Mouse (Mus musculus): Measurements from ENCODE around the gene Atl2.

Atl2 gene

DNA sequence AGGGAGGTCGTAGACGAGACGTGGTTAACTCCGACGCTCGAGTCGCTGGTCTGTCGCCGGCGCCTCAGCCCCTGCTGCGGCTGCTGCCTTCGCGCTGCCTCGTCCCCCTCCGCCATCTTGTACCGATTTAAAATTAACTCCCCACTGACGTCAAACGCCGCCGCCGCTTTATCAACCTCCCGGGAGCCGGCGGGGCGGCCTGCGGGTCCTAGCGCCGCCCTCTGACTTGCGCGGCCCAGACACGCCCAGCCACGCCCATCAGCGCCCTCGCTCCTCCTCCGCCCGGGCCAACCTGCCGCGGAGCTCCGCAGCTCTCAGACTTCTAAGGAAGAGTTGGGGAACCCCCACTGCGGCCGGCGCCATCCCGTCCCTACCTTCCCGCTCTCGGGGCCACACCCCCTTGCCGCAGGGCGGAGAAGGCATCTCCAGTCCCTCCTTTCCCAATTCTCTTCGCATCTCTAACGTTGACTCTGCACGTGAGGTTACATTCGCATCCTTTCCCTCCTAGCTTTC, at the start of gene Atl2:
Atl2 (minus strand) TSS at position 213 of the 513 bp plus-strand sequence.
- DNase-seq, result peak; percentile 92 to 93

DNA sequence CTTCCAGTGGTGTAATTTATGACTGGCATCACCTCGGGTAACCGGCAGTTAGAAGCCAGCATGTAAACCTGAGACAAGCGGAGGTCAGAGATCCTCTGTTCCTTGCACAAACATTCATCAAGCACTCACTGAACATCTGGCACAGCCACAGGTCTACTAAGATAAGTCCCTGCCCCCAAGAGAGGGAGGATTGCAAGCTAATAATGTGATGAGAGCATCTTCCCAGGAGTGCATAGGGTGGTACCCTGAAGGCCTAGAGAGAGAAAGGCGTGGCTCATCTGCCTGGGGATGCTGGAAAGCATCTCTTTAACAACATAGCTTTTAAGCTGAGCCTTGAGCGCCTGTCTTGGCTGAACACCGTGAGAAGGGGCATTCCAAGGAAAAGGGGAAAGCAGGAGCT, 48.9 kb upstream of the Atl2 start:
- DNase-seq, result no peak

DNA sequence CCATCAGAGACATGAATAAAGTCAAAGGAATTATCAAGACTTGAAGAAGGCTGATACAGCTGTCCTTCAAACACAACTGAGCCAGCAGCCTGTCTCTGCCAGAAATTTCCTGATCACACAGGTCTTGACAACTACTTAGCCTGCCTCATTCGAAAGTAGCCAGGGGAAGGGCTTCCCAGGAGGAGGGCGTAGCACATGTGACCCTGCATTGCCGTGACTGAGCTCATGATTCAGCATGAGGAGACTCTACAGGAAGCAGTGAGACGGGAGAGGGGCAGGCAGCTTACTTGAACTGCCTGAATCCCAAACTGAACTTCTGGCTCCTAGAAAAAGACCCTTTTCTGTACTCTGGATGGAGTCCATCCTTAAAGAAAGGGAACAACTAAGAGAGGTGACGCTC, 46.5 kb upstream of the Atl2 start:
- DNase-seq, result no peak

DNA sequence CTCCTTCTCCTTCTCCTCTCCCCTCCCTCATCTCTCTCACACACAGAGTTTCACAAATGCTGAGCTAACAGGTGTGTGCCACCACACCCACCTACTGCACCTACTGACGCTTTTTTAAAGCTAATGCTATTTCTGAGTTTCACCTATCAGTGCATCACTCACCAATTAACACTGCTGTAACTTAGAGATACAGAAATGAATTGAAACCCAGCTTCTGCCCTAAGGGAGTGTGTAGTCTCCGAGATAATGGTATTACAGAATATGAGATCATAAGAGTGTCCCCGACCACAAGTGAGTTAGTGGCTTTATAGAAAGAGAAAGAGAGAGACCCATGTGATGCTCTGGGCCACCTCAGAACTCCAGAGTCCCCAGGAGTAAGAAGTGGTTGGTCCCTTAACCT, 43.2 kb upstream of the Atl2 start:
- DNase-seq, result no peak

DNA sequence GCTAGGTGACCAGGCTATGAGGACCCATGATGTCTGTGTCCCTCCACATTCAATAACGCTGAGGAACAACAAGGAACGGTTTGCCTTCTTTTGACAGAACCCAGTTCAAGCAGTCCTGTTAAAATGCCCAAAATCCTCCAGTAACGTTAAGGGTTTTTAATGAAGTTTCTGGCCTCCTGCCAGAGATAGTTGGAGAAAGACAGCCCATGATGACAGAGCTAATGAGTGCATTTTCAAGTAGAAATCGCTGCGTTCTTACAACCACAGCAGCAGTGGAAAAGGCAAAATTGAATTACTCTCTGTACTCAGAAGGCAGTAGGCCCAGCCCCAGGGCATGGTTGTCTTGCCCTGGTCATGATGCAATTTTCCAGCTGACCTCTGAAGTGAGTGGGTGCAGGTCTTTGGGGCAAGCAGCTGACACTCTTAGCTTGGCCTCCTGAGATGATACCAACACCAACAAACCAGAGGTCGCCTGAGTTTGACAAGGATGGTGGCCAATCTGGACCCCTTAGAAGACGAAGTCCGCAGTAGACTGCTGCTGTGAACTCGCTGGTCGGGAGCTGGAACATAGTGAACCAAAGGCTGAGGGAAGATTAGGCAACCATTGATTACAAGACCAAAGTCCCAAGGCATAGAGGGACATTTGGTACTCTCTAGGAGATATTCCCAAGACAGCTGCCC, 42.1 kb upstream of the Atl2 start:
- DNase-seq, result no peak

DNA sequence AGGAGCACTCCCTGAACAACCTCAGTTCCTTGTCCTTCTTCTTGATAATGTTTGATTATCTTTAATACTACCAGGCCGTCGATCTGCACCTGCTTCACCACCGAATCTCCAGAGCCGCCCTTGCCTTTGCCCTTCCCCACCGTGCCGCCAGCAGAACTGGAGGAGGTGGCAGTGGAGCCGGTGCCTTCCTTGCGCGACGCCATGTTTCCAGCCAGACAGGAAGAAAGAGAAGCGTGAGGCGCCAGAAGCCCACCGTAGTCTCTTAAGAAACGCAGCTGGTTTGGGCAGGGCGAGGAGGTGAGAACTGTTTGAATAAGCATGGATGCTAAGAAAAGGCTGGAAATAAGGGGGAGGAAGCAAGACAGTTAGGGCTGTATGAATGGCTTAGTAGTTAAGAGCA, 38.4 kb upstream of the Atl2 start:
- DNase-seq, result no peak

DNA sequence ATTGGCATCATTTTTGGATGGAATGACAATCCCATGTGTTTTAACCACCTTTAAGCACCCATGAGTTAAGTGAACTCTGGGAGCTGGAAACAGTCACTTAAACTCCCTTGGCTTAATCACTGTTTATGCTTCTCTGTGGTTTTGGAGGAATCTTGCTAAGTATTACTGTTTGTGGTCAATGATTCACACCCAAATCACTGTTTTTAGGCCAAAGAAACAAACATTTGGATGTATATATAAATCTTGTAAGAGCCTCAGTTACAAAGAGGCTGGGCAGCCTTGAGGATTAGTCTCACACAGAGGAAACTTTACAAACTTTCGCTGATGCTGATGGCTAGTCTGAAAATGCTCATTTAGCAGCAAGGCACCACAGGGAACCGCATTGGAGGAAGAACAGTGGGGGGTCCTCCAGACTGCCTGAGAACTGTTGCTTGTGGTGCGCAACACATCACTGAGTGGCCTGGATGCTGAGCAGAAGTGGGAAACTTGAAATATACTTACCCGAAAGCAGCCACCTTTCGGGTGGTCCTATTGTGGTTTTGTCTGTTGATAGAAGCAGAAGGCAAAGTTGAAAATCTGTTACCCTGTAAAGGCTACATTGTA, 36.9 kb upstream of the Atl2 start:
- DNase-seq, result no peak

DNA sequence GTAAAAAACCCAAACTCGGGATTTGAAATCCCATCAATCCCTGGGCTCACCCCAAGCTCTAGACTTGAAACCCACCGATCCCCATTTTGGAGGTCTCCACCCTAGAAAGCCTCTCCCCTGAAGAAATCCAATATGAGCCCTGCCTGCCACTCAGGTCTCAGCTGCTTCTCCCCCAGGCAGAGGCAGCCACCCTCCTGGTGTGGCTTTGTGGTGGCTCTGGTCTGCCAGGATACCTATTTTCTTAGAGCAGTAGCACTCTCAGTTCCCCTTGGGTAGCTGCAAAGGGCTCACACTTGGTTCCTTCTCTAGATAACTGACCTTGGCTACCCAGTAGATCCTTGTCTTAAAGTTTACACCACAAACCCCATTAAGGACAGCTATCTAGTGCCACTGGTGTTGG, 31.2 kb upstream of the Atl2 start:
- no peak for DNase-seq

DNA sequence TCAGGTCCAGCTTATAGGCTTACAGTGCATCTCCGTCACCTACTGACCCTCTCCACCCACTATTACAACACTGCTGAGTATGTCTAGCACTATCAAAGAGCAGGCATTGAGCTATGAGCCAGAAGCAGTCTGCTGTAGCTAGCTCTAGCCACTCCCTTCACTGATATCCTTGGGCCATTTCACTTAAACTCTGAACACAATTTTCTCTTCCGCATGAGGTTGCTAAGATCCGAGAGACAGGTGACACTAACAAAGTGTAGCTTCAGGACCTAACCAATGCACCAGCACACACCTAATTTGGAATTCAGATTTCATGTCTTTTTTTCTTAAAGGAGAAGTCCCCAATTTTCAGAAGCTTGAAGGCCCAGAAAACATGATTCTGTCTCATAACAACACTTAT, 30.6 kb upstream of the Atl2 start:
- no peak for DNase-seq

DNA sequence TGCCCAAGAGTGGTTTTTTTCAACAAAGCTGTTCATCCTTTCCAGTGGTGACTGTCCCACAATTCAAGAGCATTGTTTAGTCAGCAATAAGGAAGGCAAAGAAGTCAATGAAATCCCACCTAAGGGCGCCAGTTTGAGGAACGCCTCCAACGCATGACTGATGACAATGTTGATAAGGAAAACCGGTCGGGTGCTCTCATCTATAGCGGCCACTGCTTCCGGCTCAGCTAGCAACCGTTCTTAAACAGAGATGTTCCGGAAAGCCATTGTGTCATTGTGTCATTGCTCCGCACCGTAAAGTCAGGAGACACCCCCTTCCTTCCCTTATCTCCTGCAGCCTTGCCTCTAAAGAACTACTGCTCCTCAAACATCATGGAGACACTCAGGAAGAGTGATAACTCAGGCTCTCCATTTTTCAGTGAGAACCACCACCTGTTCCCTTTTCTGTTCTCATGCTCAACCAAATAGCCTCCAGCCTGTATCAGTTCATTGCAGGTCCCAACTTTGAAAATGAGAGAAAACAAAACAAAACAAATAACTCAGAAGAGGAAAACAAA, 30.0 kb upstream of the Atl2 start:
- no peak for DNase-seq

DNA sequence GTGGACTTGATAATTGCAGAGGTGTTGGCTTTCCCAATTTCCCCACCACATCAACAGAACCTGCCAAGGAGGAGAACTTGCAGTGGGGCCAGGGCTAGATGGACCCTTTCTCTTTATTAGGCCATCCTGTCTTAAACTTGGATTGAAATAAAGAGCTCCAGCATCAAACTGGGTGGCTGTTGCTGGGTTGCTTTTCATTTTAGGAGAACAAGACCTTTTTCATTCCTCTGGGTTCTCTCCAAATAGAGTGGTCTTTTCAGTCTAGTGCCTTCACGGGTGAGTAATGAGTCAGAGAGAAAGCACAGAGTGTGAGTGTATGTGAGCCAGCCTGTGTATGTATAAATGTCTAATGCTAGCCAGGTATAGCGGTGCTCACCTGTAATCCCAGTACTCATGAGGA, 24.4 kb upstream of the Atl2 start:
- no peak for DNase-seq

DNA sequence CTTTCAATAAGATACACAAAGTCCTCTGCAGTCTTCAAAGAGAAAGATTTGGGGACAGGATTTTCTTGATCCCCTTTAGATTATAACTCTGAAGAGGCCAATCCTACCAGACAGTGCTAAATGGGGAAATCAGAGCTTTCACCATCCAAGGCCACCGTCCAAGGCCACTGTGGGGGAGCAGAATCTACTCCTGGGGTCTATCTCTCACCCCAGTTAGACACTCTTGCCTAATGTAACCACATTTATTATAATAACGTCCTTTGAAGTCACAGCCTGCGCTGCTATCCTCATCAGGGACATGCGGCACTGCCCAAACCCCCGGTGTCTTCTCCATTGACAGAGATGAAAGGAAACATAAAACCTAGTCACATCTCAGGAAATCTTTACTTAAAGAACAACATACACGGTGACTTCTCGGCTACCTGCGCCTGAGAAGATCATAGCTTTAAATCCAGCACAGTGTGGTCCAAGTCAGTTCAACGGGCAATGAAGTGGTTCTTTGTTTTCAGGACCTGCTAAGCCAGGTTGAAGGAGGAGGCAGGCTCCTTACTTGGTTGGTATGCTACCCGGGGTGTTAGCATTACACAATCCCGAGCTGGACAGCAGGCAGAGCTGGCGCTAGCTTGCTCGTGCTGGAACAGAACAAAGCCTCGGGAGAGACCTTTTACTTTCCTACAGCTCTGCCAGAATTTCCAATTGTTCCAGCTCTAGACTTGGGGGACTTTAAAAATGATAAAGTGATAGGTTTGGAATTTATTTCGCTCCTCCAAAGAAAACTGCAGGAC, 23.8 kb upstream of the Atl2 start:
- peak; percentile 21 to 26 for DNase-seq

DNA sequence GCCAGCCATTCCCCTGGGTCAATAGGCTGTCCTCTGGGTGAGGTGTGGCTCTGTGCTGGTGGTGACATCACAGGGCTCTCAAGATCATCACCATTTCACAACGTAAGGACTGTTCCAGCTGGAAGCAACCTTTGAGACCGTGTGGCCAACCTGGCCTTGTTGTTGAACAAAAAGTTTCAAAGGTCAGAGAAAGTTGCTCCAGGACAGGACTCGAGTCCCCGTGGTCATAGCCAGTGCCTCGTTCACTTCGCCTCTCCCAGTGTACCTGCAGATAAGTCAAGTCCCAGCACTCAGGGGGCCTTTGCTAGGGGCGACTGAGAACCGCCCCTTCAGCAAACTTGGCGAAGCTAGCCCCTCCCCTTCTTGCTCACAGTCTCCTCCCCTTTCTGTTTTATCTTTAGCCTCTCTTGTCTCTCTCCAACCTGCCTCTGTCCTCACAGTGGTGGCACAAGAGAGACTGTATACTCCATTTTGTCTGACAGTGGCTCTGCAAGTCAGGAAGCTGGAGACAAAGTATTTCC, 22.6 kb upstream of the Atl2 start:
- DNase-seq, result no peak

DNA sequence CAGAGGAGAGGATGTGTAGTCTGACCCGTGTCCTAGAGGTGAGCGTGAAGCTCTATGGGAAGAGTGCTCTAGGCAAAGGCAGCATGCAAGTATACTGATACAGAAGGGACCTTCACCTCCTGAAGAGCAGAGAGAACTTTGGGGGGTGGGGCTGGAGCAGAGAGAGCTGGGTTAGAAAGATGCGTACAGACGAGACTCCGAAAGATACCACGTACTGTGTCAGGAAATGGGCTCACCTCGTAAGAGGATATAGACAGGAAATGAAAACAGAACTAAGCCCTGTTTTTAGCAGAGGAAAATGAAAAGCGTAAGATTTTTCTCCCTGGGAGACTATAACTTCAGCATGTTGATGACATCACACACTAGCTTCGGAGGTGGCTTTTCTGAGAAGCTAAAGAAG, 21.1 kb upstream of the Atl2 start:
- DNase-seq, result no peak

DNA sequence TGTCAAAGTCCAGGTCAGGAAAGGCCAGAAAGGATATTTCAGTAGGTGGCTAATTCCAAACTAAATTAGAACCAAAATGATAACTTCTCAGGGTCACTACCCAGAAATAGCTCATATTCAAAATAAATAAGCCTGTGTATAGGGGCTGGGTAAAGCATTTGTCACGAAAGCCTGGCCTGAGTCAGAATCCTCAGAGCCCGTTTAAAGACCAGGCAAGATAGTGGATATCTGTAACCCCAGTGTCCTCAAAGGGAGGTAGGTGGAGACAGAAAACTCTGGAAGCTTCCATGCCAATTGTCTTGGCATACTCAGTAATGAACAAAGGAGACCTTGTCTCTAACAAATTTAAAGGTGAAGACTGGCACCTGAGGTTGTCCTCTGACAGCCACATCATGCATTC, 16.3 kb upstream of the Atl2 start:
- no peak for DNase-seq

DNA sequence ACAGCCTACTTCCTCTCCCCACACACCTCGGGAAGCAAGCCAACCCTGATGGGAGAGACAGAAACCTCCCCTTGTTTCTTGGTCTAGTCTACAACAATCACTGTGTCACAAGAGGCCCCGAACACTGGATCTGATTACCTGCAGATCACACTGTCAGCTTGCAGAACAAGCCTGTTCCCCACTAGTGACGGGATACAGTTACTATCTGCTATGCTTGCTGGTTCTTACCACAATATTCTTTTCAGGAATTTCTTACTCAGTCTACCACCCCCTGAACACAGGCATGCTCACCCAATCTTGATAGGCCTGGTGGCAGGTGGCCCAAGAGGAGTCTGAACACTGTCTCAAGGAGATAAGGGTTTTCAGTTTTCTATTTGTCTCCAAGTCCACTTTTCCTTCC, 15.8 kb upstream of the Atl2 start:
- no peak for DNase-seq

DNA sequence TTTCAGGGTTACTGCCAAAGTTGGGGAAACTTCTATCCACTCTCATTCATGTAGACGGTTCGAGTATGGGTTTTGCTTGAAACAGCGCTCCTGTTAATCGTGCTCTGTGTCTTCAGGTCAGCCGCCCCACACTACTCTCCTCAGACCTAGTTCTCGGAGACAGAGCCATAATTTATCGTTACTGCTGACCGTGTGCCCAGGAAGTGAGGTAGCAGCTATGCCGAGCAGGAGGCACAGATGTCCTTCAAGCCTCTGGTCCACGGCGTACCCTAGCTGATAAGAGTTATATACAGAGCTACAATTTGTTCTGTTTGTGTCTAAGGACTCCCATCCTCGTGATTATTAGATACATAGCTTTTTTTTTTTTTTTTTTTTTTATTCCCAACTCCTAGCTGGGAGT, 13.6 kb upstream of the Atl2 start:
- no peak for DNase-seq

DNA sequence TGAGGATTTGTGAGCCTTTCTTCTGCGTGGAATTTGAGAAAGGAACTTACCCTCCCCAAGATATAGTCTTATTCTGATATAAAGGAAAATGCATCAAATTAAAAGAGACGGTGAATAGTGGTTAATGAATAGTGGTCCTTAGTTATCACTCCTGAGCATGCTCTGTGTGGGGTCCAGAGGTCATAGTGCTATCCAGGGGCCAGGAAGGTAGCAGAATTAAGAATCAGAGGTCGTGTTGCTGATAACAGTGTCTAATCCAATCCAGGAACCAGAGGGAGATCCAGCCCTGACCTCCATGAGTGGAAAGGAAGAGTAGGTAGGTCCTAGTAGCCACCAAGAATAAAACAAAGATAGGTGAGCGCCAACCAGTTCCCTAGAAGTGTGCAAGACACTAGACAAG, 11.8 kb upstream of the Atl2 start:
- no peak for DNase-seq

DNA sequence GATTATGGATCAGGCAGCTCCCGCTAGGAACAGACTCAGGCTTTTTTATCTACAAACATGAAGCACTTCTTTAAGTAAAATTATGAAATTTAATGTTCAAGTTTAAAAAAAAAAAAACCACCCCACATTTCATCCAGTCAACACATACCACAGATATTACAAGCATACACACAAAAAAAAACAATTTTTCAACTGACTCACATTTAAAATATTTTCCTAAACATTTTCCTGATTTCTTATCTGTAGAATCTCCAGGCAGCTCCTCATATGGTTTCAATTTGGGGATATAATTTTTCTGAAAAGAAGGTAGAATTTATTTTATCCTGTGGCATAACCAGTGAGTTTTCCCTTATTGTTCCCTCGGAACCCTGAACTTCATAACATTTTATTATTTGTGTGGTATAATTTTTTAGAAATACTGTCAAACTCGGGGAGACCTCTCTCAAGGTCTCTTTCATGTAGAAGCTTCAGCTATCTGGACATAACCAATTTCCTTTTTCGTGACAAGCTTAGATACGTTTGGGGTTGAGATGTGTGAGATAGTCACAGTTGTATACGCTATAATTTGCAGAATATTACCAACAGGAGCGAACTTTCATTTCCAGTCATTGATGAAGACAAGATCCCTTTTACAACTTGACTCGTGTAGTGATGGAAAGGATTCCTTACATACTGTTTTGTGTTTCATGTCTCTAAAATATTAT, 11.0 kb upstream of the Atl2 start:
- DNase-seq, result no peak

DNA sequence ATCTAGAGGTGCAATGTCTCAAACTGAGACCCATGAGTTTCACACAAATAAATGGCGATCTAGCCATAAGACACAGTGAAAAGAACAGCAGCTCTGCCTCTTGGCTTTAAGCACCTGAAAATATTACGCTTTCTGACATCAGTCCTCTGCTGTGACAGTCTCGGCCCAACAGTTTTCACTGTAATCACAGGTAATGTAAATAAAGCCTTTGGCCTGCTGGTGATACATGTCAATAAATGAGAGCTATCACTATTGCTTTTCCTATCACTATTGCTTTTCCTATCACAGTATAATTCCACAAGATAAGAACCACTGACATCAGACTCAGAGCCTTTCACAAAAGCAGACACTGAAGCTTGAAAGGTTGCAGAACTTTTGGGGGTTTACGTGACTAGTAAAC, 8.7 kb upstream of the Atl2 start:
- no peak for DNase-seq

DNA sequence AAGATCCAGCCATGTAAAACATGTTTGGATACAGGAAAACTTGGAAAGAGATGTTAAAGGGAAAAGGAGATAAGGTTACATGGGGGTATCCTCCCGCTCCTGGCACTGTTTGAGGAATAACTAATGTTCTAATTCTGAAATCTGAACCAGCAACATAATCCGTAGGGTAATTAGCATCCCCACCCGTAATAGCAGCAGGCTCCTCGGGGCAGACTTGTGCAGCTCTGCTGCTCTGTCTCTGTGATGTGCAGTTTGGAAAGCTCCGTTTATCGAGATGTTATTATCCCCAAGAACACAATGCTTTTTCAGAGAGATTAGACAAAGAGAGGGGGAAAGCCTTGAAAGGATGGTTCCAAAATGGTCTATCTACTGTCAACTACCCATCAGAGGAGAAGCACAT, 5.3 kb upstream of the Atl2 start:
- DNase-seq, result no peak

DNA sequence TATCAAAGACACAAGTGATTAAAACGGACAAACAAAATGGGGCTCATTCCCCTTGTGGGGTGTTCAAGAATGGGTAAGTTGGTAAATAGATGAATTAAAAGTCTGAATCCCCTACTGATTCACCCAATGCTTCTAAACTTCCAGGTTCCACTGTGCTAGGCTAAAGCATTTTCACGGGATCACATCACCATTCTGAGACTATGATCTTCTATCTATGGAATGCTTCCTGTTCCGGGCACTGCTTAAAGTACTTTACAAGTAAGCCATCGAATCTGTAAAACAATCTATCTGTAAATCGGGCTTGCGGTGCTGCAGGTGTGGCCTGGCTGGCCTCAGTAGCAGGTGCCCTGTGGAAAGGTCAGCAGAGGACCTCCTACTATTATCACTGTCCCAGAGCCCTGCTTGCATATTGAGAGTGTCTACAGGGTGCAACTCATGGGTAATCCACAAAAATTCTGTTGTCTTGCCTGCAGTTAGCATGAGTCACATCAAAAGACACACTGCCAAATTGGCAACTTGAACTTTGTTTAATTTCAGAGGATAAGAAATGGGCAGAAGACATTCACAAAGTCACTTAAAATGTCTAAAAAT, 2.3 kb upstream of the Atl2 start:
- DNase-seq, result no peak

DNA sequence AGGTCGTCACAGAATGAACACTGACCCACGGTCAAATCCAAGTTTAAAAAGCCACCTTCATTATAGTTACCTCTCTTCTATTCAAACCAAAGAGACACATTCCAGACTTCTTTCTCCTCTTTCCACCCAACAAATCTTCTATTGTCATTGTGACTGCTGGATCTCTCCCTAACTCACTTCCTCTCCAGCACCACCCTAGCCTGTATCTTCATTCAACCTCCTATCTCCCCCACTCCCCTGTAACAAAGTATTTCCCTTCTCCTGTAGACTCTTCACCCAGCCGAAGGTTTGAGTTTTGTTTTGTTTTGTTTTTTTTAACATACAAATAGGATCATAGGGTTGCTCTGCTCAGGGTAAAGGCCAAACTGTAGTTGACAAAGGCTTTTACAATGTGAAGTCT, 1.7 kb upstream of the Atl2 start:
- no peak for DNase-seq
